Mouse (Mus musculus): ENCODE results near the gene Atp7a. TPM values are rescaled to one million over a fixed set of nuclear protein-coding genes. Genes with fewer than 3 reads are reported as not detected.
"Not testable (repeated sequence)": the region's sequence is repeated elsewhere in the genome, so short reads cannot be mapped to it uniquely, and the experiment has no call there.

Atp7a gene
- 21.8 and 22.0 TPM in 2 replicates for polyA plus RNA-seq (2014; fragmentation: Nextera tagmentation; extraction: Ambion mirVana)

GRCm38 (mm10) chrX:106026418-106027342, at the start of gene Atp7a:
Gene Atp7a (plus strand): TSS chrX:106027276.
- H3K4me3 ChIP-seq (ENCODE audit: low read depth, low read length), result peak within 1 kb of the TSS; percentile 47
- H3K4me2 ChIP-seq (ENCODE audit: low read depth, low read length, severe bottlenecking), result peak within 1 kb of the TSS; percentile 43; the same call in 1 of the 2 replicates
- H3K27ac ChIP-seq (ENCODE audit: low read depth, low read length), result no peak within 1 kb of the TSS
- H3K4me1 ChIP-seq (replicated peaks; ENCODE audit: control insufficient read depth, insufficient read depth, low read length), result no peaks in the 10 kb centered on the region
- peak; percentile 94 for DNase-seq (ENCODE audit: low spot score)
- no peaks in the 10 kb centered on the region for H3K27me3 ChIP-seq (ENCODE audit: control insufficient read depth, insufficient read depth, low read length)
- peak within 1 kb of the TSS; percentile 55 for H3K9ac ChIP-seq (ENCODE audit: low read length)
- ATAC-seq (replicated peaks; ENCODE audit: low FRiP score), result peak; percentile 97
- WGBS, result 20% methylated on average over 36 of the region's 36 CpGs
- no peaks in the 10 kb centered on the region for H3K9me3 ChIP-seq (ENCODE audit: control insufficient read depth, low read length)
- H3K36me3 ChIP-seq (ENCODE audit: control insufficient read depth, insufficient read depth, low read length), result no peaks in the 10 kb centered on the region

- no peak for ATAC-seq (replicated peaks; ENCODE audit: low FRiP score)
These were observed 25.5 kb upstream of the Atp7a start for GRCm38 (mm10) chrX:106001605-106002004.

GRCm38 (mm10) chrX:106010762-106011161, 16.3 kb upstream of the Atp7a start:
- no peaks in the 10 kb centered on the region; the same call in 1 of the 2 replicates for H3K4me1 ChIP-seq (replicated peaks; ENCODE audit: control insufficient read depth, insufficient read depth, low read length)
- peak overlapping the region; percentile 45 for H3K4me2 ChIP-seq (ENCODE audit: low read depth, low read length, severe bottlenecking)
- H3K4me3 ChIP-seq (ENCODE audit: low read depth, low read length), result peak overlapping the region; percentile 52
- H3K9me3 ChIP-seq (ENCODE audit: control insufficient read depth, low read length), result no peaks in the 10 kb centered on the region
- 8% methylated on average over 3 of the region's 3 CpGs for WGBS
- H3K27ac ChIP-seq (ENCODE audit: low read depth, low read length), result no peak overlapping the region
- H3K9ac ChIP-seq (ENCODE audit: low read length), result peak overlapping the region; percentile 55
- ATAC-seq (replicated peaks; ENCODE audit: low FRiP score) (no peak), DNase-seq (ENCODE audit: low spot score) (no peak)
- H3K27me3 ChIP-seq (ENCODE audit: control insufficient read depth, insufficient read depth, low read length), result no peaks in the 10 kb centered on the region
- no peaks in the 10 kb centered on the region for H3K36me3 ChIP-seq (ENCODE audit: control insufficient read depth, insufficient read depth, low read length)

More at GRCm38 (mm10) chrX:106001605-106002004, 25.5 kb upstream of the Atp7a start:
- H3K4me3 ChIP-seq (ENCODE audit: low read depth, low read length), result no peak overlapping the region
- H3K9ac ChIP-seq (ENCODE audit: low read length), result no peak overlapping the region
- no peaks in the 10 kb centered on the region for H3K4me1 ChIP-seq (replicated peaks; ENCODE audit: control insufficient read depth, insufficient read depth, low read length)
- no peak overlapping the region for H3K4me2 ChIP-seq (ENCODE audit: low read depth, low read length, severe bottlenecking)
- 74% methylated on average over 1 of the region's 1 CpGs for WGBS
- H3K27ac ChIP-seq (ENCODE audit: low read depth, low read length), result no peak overlapping the region
- no peaks in the 10 kb centered on the region for H3K36me3 ChIP-seq (ENCODE audit: control insufficient read depth, insufficient read depth, low read length)
- H3K27me3 ChIP-seq (ENCODE audit: control insufficient read depth, insufficient read depth, low read length), result no peaks in the 10 kb centered on the region
- DNase-seq (ENCODE audit: low spot score), result no peak
- H3K9me3 ChIP-seq (ENCODE audit: control insufficient read depth, low read length), result no peaks in the 10 kb centered on the region

GRCm38 (mm10) chrX:106011465-106012159, 15.5 kb upstream of the Atp7a start, which contains the start of gene Magt1:
Gene Magt1 (minus strand): TSS chrX:106011906.
- peak within 1 kb of the TSS; percentile 64; the same call in 1 of the 2 replicates for H3K27ac ChIP-seq (ENCODE audit: low read depth, low read length)
- peak within 1 kb of the TSS; percentile 47 for H3K4me2 ChIP-seq (ENCODE audit: low read depth, low read length, severe bottlenecking)
- no peaks in the 10 kb centered on the region for H3K36me3 ChIP-seq (ENCODE audit: control insufficient read depth, insufficient read depth, low read length)
- 26% methylated on average over 45 of the region's 45 CpGs for WGBS
- H3K27me3 ChIP-seq (ENCODE audit: control insufficient read depth, insufficient read depth, low read length), result no peaks in the 10 kb centered on the region
- peak within 1 kb of the TSS; percentile 55 for H3K9ac ChIP-seq (ENCODE audit: low read length)
- ATAC-seq (replicated peaks; ENCODE audit: low FRiP score) (peak; percentile 95), DNase-seq (ENCODE audit: low spot score) (peak; percentile 90)
- peak within 1 kb of the TSS; percentile 52 for H3K4me3 ChIP-seq (ENCODE audit: low read depth, low read length)
- H3K9me3 ChIP-seq (ENCODE audit: control insufficient read depth, low read length), result no peaks in the 10 kb centered on the region
- H3K4me1 ChIP-seq (replicated peaks; ENCODE audit: control insufficient read depth, insufficient read depth, low read length), result no peaks in the 10 kb centered on the region; the same call in 1 of the 2 replicates

- H3K36me3 ChIP-seq (ENCODE audit: control insufficient read depth, insufficient read depth, low read length), result no peaks in the 10 kb centered on the region
- DNase-seq (ENCODE audit: low spot score), result no peak
- H3K27me3 ChIP-seq (ENCODE audit: control insufficient read depth, insufficient read depth, low read length), result no peaks in the 10 kb centered on the region
- H3K4me3 ChIP-seq (ENCODE audit: low read depth, low read length), result peak overlapping the region; percentile 16; the same call in 1 of the 2 replicates
- H3K9ac ChIP-seq (ENCODE audit: low read length), result no peak overlapping the region; the same call in 1 of the 2 replicates
- 71% methylated on average over 3 of the region's 3 CpGs for WGBS
- no peaks in the 10 kb centered on the region for H3K9me3 ChIP-seq (ENCODE audit: control insufficient read depth, low read length)
- H3K4me1 ChIP-seq (replicated peaks; ENCODE audit: control insufficient read depth, insufficient read depth, low read length), result no peaks in the 10 kb centered on the region; the same call in 1 of the 2 replicates
- peak overlapping the region; percentile 47; the same call in 1 of the 2 replicates for H3K4me2 ChIP-seq (ENCODE audit: low read depth, low read length, severe bottlenecking)
- H3K27ac ChIP-seq (ENCODE audit: low read depth, low read length), result no peak overlapping the region
- no peak for ATAC-seq (replicated peaks; ENCODE audit: low FRiP score)
These were observed 14.5 kb upstream of the Atp7a start for GRCm38 (mm10) chrX:106012559-106012958.

- WGBS, result 22% methylated on average over 2 of the region's 2 CpGs
- ATAC-seq (replicated peaks; ENCODE audit: low FRiP score) (no peak), DNase-seq (ENCODE audit: low spot score) (peak; percentile 53)
- Histone ChIP-seq H3K4me3 (ENCODE audit: low read depth, low read length) (no peak overlapping the region), H3K9me3 (ENCODE audit: control insufficient read depth, low read length) (no peaks in the 10 kb centered on the region), H3K4me1 (replicated peaks; ENCODE audit: control insufficient read depth, insufficient read depth, low read length) (no peaks in the 10 kb centered on the region; the same call in 1 of the 2 replicates), H3K36me3 (ENCODE audit: control insufficient read depth, insufficient read depth, low read length) (no peaks in the 10 kb centered on the region), H3K4me2 (ENCODE audit: low read depth, low read length, severe bottlenecking) (no peak overlapping the region), H3K27me3 (ENCODE audit: control insufficient read depth, insufficient read depth, low read length) (no peaks in the 10 kb centered on the region), H3K9ac (ENCODE audit: low read length) (no peak overlapping the region), H3K27ac (ENCODE audit: low read depth, low read length) (no peak overlapping the region)
These were observed 13.9 kb upstream of the Atp7a start for GRCm38 (mm10) chrX:106013217-106013616.

- not testable (repeated sequence) for H3K4me1 ChIP-seq (replicated peaks; ENCODE audit: control insufficient read depth, insufficient read depth, low read length); H3K27me3 ChIP-seq (ENCODE audit: control insufficient read depth, insufficient read depth, low read length); H3K36me3 ChIP-seq (ENCODE audit: control insufficient read depth, insufficient read depth, low read length); H3K27ac ChIP-seq (ENCODE audit: low read depth, low read length); H3K9me3 ChIP-seq (ENCODE audit: control insufficient read depth, low read length); H3K9ac ChIP-seq (ENCODE audit: low read length); ATAC-seq (replicated peaks; ENCODE audit: low FRiP score); H3K4me2 ChIP-seq (ENCODE audit: low read depth, low read length, severe bottlenecking); H3K4me3 ChIP-seq (ENCODE audit: low read depth, low read length); DNase-seq (ENCODE audit: low spot score)
- 67% methylated on average over 2 of the region's 2 CpGs for WGBS
These were observed 12.2 kb upstream of the Atp7a start for GRCm38 (mm10) chrX:106014741-106015377.

Data from forebrain, embryonic 11.5 days (tissue).